Mouse (Mus musculus): ENCODE results near the gene Aldh9a1.

The Aldh9a1 gene

GRCm38 (mm10) chr1:167350597-167351415 lies 1.0 kb downstream of the Aldh9a1 start:
- DNase-seq, result no peak

- DNase-seq, result no peak
These were observed 2.6 kb downstream of the Aldh9a1 start for GRCm38 (mm10) chr1:167352403-167352802.

- no peak for DNase-seq
These were observed 7.6 kb downstream of the Aldh9a1 start for GRCm38 (mm10) chr1:167357387-167357786.

GRCm38 (mm10) chr1:167358731-167359130 lies 8.9 kb downstream of the Aldh9a1 start:
- DNase-seq, result no peak

GRCm38 (mm10) chr1:167360268-167360667 lies 10.5 kb downstream of the Aldh9a1 start:
- DNase-seq, result no peak

- DNase-seq, result no peak
These were observed 13.0 kb downstream of the Aldh9a1 start for GRCm38 (mm10) chr1:167362819-167363218.

GRCm38 (mm10) chr1:167363322-167363721 lies 13.5 kb downstream of the Aldh9a1 start:
- no peak for DNase-seq

- peak; percentile 11 to 41 for DNase-seq
These were observed 16.0 kb downstream of the Aldh9a1 start for GRCm38 (mm10) chr1:167365808-167366207.

GRCm38 (mm10) chr1:167366621-167367020 lies 16.8 kb downstream of the Aldh9a1 start:
- DNase-seq, result no peak

GRCm38 (mm10) chr1:167368018-167368417 lies 18.2 kb downstream of the Aldh9a1 start:
- no peak for DNase-seq

- no peak for DNase-seq
These were observed 18.7 kb downstream of the Aldh9a1 start for GRCm38 (mm10) chr1:167368513-167368912.

GRCm38 (mm10) chr1:167369905-167370304 lies 20.1 kb downstream of the Aldh9a1 start:
- peak; percentile 93 to 94 for DNase-seq

GRCm38 (mm10) chr1:167372739-167373138 lies 22.9 kb downstream of the Aldh9a1 start:
- DNase-seq, result no peak

- DNase-seq, result peak; percentile 81 to 85
These were observed 24.4 kb downstream of the Aldh9a1 start for GRCm38 (mm10) chr1:167374003-167374784.

- DNase-seq, result peak in 1 of 2 experiments; percentile 25
These were observed 25.2 kb downstream of the Aldh9a1 start for GRCm38 (mm10) chr1:167374942-167375341.

- no peak for DNase-seq
These were observed 28.2 kb downstream of the Aldh9a1 start for GRCm38 (mm10) chr1:167378019-167378418.

GRCm38 (mm10) chr1:167379751-167380150 lies 30.0 kb downstream of the Aldh9a1 start:
- no peak for DNase-seq

- DNase-seq, result no peak
These were observed 30.4 kb downstream of the Aldh9a1 start for GRCm38 (mm10) chr1:167380223-167380622.

GRCm38 (mm10) chr1:167381050-167382015 lies 31.5 kb downstream of the Aldh9a1 start:
- DNase-seq, result no peak

GRCm38 (mm10) chr1:167382316-167382715 lies 32.5 kb downstream of the Aldh9a1 start:
- DNase-seq, result no peak

GRCm38 (mm10) chr1:167382763-167383162 lies 33.0 kb downstream of the Aldh9a1 start:
- no peak for DNase-seq

- no peak for DNase-seq
These were observed 33.4 kb downstream of the Aldh9a1 start for GRCm38 (mm10) chr1:167383178-167383577.

- no peak for DNase-seq
These were observed 34.4 kb downstream of the Aldh9a1 start for GRCm38 (mm10) chr1:167384156-167384555.

All from kidney, postnatal 4 days (tissue).